Mouse (Mus musculus) E14TG2a.4 (cell line): ENCODE measurements around the gene Rbfox1.

Experiments used
- CTCF ChIP-seq: conservative IDR thresholded peaks from 2 replicates; pipeline ENCODE4 v1.5.1; 2014; ENCODE audit warnings: low read length
- NANOG ChIP-seq: IDR thresholded peaks from 2 replicates; pipeline ENCODE4 v1.6.1; 2014; ENCODE audit warnings: borderline replicate concordance, low read length, mixed read lengths
- POU5F1 ChIP-seq: IDR thresholded peaks from 2 replicates; pipeline ENCODE4 v1.6.1; 2014; ENCODE audit warnings: low read length, borderline replicate concordance

DNA sequence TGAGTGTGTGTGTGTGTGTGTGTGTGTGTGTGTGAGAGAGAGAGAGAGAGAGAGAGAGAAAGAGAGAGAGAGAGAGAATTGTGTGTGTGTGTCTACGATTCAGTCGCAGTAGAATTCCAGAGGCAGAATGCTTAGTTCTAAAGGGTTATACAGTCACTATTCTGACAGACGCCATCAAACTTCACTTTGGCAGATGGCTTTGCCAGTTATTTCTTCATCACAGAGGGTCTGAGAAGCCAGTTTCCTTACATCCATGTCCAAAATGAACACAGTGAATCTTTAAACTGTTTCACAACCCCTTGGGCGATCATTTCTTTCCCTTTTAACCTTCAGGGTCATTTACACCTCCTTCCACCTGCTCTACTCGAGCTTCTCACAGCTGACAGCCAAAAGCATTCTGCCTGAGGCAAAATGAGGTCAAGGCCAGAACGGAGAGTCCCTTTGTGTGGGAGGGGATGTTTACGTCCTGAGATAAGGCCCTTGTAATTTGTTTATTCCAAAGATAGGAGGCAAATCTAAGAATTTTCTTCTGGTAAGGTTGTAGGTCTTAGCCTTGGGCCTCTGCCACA lies 1209.1 kb downstream of the Rbfox1 start:
- TF ChIP-seq CTCF (no peak), POU5F1 (no peak), NANOG (no peak)
